Mouse (Mus musculus) macrophage (primary cell): ENCODE measurements around the gene Hid1. TPM values are rescaled to one million over a fixed set of nuclear protein-coding genes. Genes with fewer than 3 reads are reported as not detected.

Experiments
- H3K27ac ChIP-seq: fragments of 350-480 bp; formaldehyde crosslinking; 2 replicates; pipeline ENCODE4 v1.9.0; 2021
- H3K36me3 ChIP-seq: fragments of 350-480 bp; formaldehyde crosslinking; 2 replicates; pipeline ENCODE4 v1.9.0; 2021; ENCODE audit errors: inconsistent target
- H3K4me3 ChIP-seq: fragments of 350-480 bp; formaldehyde crosslinking; 2 replicates; pipeline ENCODE4 v1.9.0; 2021; ENCODE audit errors: inconsistent target
- H3K79me2 ChIP-seq: fragments of 350-480 bp; formaldehyde crosslinking; 2 replicates; pipeline ENCODE4 v1.9.0; 2021; ENCODE audit errors: inconsistent target
- whole genome bisulfite sequencing: methylation state at CpG from one replicate; pipeline ENCODE4 v1.1.7; 2026; ENCODE audit warnings: inconsistent platforms; ENCODE audit not compliant: missing documents; 5-methylcytosine and 5-hydroxymethylcytosine counted together
- polyA plus RNA-seq: library from polyadenylated mRNA; stranded (reverse); fragments of 250-400 nt; gene quantifications from 3 replicates; pipeline ENCODE4 v1.2.4, GENCODE M21; 2018; ENCODE audit warnings: inconsistent platforms

The Hid1 gene
- polyA plus RNA-seq, 1 experiment from 2014 or later = not detected

- Histone ChIP-seq H3K4me3 (no peak overlapping the region), H3K36me3 (no peaks in the 10 kb centered on the region), H3K27ac (no peak overlapping the region), H3K79me2 (no peaks in the 10 kb centered on the region)
- WGBS = 83% methylated on average over 8 of the region's 8 CpGs
Measured at GRCm38 (mm10) chr11:115303167-115303566, 64.4 kb downstream of the Hid1 start.

- WGBS = 82% methylated on average over 2 of the region's 2 CpGs
- no peak overlapping the region for H3K4me3 ChIP-seq
- H3K79me2 ChIP-seq = no peaks in the 10 kb centered on the region
- no peak overlapping the region for H3K27ac ChIP-seq
- H3K36me3 ChIP-seq = no peaks in the 10 kb centered on the region
Measured at GRCm38 (mm10) chr11:115301351-115301750, 66.2 kb downstream of the Hid1 start.

GRCm38 (mm10) chr11:115300745-115301144 lies 66.8 kb downstream of the Hid1 start:
- Histone ChIP-seq H3K79me2 (no peaks in the 10 kb centered on the region), H3K4me3 (no peak overlapping the region), H3K36me3 (no peaks in the 10 kb centered on the region), H3K27ac (no peak overlapping the region)
- WGBS = 83% methylated on average over 4 of the region's 4 CpGs

GRCm38 (mm10) chr11:115298160-115298559 lies 69.4 kb downstream of the Hid1 start:
- no peaks in the 10 kb centered on the region for H3K79me2 ChIP-seq
- H3K36me3 ChIP-seq = no peaks in the 10 kb centered on the region
- 67% methylated on average over 8 of the region's 8 CpGs for WGBS
- no peak overlapping the region for H3K4me3 ChIP-seq
- H3K27ac ChIP-seq = no peak overlapping the region

Other genes with a start within 250 kb of the Hid1 start
- 76.9 to 122 TPM (median 90.4 TPM) in 3 replicates for gene Cd300lf, start 233.8 kb downstream of the Hid1 start, polyA plus RNA-seq
- 158 to 302 TPM (median 169 TPM) in 3 replicates for gene Slc9a3r1, start 204.4 kb downstream of the Hid1 start, polyA plus RNA-seq
- gene Tmem104, start 180.3 kb downstream of the Hid1 start, polyA plus RNA-seq = 86.7 to 149 TPM (median 97.3 TPM) in 3 replicates
- 49.9 to 79.6 TPM (median 50.9 TPM) in 3 replicates for gene Nat9, start 179.9 kb downstream of the Hid1 start, polyA plus RNA-seq
- not detected in 3 replicates for gene Grin2c, start 100.5 kb downstream of the Hid1 start, polyA plus RNA-seq
- 2.3 to 6.0 TPM (median 4.3 TPM) in 3 replicates for gene Fdxr, start 90.7 kb downstream of the Hid1 start, polyA plus RNA-seq
- gene Fads6, start 70.1 kb downstream of the Hid1 start, polyA plus RNA-seq = 0.52 to 1.4 TPM (median 0.90 TPM) in 3 replicates
- not detected in 3 replicates for gene Otop2, start 60.6 kb downstream of the Hid1 start, polyA plus RNA-seq
- gene Ush1g, start 45.7 kb downstream of the Hid1 start, polyA plus RNA-seq = not detected in 3 replicates
- not detected in 3 replicates for gene Otop3, start 33.0 kb downstream of the Hid1 start, polyA plus RNA-seq
- 0.06 TPM in 1 of 3 replicates, not detected in the others for gene Cdr2l, start 14.2 kb upstream of the Hid1 start, polyA plus RNA-seq
- gene Mrpl58, start 36.0 kb upstream of the Hid1 start, polyA plus RNA-seq = 33.0 to 43.0 TPM (median 39.2 TPM) in 3 replicates
- gene Atp5h, start 52.2 kb upstream of the Hid1 start, polyA plus RNA-seq = 377 to 621 TPM (median 390 TPM) in 3 replicates
- gene Kctd2, start 52.4 kb upstream of the Hid1 start, polyA plus RNA-seq = 13.7 to 21.3 TPM (median 17.9 TPM) in 3 replicates
- not detected in 3 replicates for gene Trim80, start 72.8 kb upstream of the Hid1 start, polyA plus RNA-seq
- not detected in 3 replicates for gene Slc16a5, start 94.7 kb upstream of the Hid1 start, polyA plus RNA-seq
- 21.4 to 26.8 TPM (median 22.9 TPM) in 3 replicates for gene Armc7, start 107.9 kb upstream of the Hid1 start, polyA plus RNA-seq
- gene Nt5c, start 124.1 kb upstream of the Hid1 start, polyA plus RNA-seq = 54.5 to 73.7 TPM (median 60.1 TPM) in 3 replicates
- gene Jpt1, start 146.6 kb upstream of the Hid1 start, polyA plus RNA-seq = 68.8 to 166 TPM (median 152 TPM) in 3 replicates
- gene Sumo2, start 168.5 kb upstream of the Hid1 start, polyA plus RNA-seq = 229 to 319 TPM (median 316 TPM) in 3 replicates
- gene Nup85, start 196.7 kb upstream of the Hid1 start, polyA plus RNA-seq = 11.4 to 41.8 TPM (median 14.7 TPM) in 3 replicates
- gene Mrps7, start 236.2 kb upstream of the Hid1 start, polyA plus RNA-seq = 21.1 to 35.5 TPM (median 25.6 TPM) in 3 replicates
- 15.8 to 69.3 TPM (median 37.7 TPM) in 3 replicates for gene Gga3, start 236.3 kb upstream of the Hid1 start, polyA plus RNA-seq
- 24.9 to 57.5 TPM (median 29.7 TPM) in 3 replicates for gene Mif4gd, start 245.2 kb upstream of the Hid1 start, polyA plus RNA-seq